Mouse (Mus musculus) ES-E14 (cell line): ENCODE measurements at regions not wholly inside any gene's neighbourhood (a gene's known extent, or its start where the extent isn't known, plus 50 kb on each side); places are given as distances from the start of the nearest gene placed in this dataset.

Experiments
- DNase-seq: peaks from one replicate; pipeline ENCODE4 v3.0.0-alpha.2; 2013; ENCODE audit warnings: low read depth, low spot score
- H3K27ac ChIP-seq: 2 replicates; pipeline ENCODE4 v1.5.1; 2012; ENCODE audit warnings: low read depth, mild to moderate bottlenecking, low read length, moderate library complexity, mixed read lengths; ENCODE audit not compliant: poor library complexity, insufficient read depth, severe bottlenecking
- H3K36me3 ChIP-seq: 2 replicates; pipeline ENCODE4 v1.6.1; 2012; ENCODE audit warnings: mild to moderate bottlenecking, low read length, moderate library complexity, mixed read lengths; ENCODE audit not compliant: control insufficient read depth, poor library complexity, insufficient read depth, severe bottlenecking
- H3K4me1 ChIP-seq, 2 experiments: fragments of 150-350 bp in 1 of 2; sonication (generic) in 1 of 2; 2 replicates each; pipeline ENCODE4 v1.6.1; 2012; ENCODE audit warnings: low read length in 2 of 2, mild to moderate bottlenecking in 1 of 2, mixed read lengths in 1 of 2; ENCODE audit not compliant: control insufficient read depth in 2 of 2, insufficient read depth in 2 of 2, poor library complexity in 1 of 2
- H3K4me3 ChIP-seq, 2 experiments: fragments of 150-350 bp in 1 of 2; sonication (generic) in 1 of 2; 2 replicates each; pipeline ENCODE4 v1.5.1; 2012; ENCODE audit warnings: low read length in 2 of 2, low read depth in 1 of 2, mild to moderate bottlenecking in 1 of 2, mixed read lengths in 1 of 2; ENCODE audit not compliant: insufficient read depth in 1 of 2, poor library complexity in 1 of 2, severe bottlenecking in 1 of 2
- H3K9ac ChIP-seq: 2 replicates; pipeline ENCODE4 v1.6.1; 2012; ENCODE audit warnings: low read depth, mild to moderate bottlenecking, low read length, mixed read lengths; ENCODE audit not compliant: poor library complexity, insufficient read depth, severe bottlenecking
- H3K9me3 ChIP-seq: fragments of 150-350 bp; sonication (generic); 2 replicates; pipeline ENCODE4 v1.6.1; 2012; ENCODE audit warnings: low read depth, mild to moderate bottlenecking, low read length; ENCODE audit not compliant: control insufficient read depth, insufficient read depth
- CHD2 ChIP-seq: IDR thresholded peaks from 2 replicates; pipeline ENCODE4 v1.6.1; 2014; ENCODE audit warnings: mild to moderate bottlenecking, low read depth, low read length, inconsistent platforms
- HCFC1 ChIP-seq: IDR thresholded peaks from 2 replicates; pipeline ENCODE4 v1.6.1; 2012; ENCODE audit warnings: low read length, inconsistent platforms, borderline replicate concordance; ENCODE audit not compliant: insufficient read depth
- MAFK ChIP-seq: IDR thresholded peaks from 2 replicates; pipeline ENCODE4 v1.6.1; 2014; ENCODE audit warnings: mild to moderate bottlenecking, low read depth, low read length, inconsistent platforms; ENCODE audit not compliant: insufficient read depth
- ZC3H11A ChIP-seq: IDR thresholded peaks from 2 replicates; pipeline ENCODE4 v1.6.1; 2012; ENCODE audit warnings: low read depth, mild to moderate bottlenecking, inconsistent platforms, low read length, borderline replicate concordance
- ZNF384 ChIP-seq: IDR thresholded peaks from 2 replicates; pipeline ENCODE4 v1.6.1; 2012; ENCODE audit warnings: low read depth, low read length, inconsistent platforms
- in situ Hi-C, 2 experiments: fragments of 600-800 bp; cut with MboI; formaldehyde crosslinking; loops; one replicate each; pipeline ENCODE4 v1.15.1; 2025; ENCODE audit warnings: low sequenced_read_pairs in 2 of 2, inconsistent platforms in 1 of 2; ENCODE audit not compliant: unreplicated experiment in 2 of 2

DNA sequence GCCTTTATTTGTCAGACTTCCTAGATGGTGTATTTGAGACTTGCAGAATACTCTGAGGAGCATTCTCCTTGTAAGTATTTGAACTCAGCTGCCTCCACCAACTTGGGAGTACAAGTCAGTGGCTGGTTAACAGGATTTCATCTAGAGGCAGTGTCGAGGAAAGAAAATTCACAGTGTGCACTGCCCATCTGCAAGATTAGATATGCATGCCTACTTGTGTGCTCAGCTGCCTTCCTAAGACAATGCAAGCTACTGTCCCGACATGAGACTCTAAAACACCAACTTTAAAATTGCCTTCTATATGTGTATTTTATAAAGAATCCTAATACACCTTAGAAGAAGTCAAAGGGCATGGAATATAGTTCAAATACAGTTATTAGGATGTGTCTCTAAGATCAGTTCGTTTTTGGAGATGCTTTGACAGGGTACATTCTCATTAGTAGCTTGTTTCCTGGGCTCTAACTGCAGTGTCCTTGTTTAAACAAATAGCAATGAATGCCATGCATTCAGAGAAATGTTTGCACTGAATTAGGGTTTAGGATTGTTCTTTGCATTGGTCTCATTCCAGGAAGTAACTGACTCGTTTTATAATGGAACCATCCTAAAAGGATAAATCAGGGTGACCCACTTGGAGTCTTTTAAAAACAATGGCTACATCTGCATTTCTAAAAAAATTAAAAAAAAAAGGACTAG lies 2687.1 kb upstream of the Gm7489 start:
- Histone ChIP-seq H3K27ac (no peak overlapping the region), H3K4me3 (no peak overlapping the region), H3K9me3 (no peaks in the 10 kb centered on the region), H3K9ac (no peak overlapping the region), H3K36me3 (no peaks in the 10 kb centered on the region), H3K4me1 (no peaks in the 10 kb centered on the region)
- in situ Hi-C loops, result no loop called here
- no peak for DNase-seq
- TF ChIP-seq ZNF384, result no peak
- TF ChIP-seq ZC3H11A, result no peak
- no peak for TF ChIP-seq MAFK
- no peak for TF ChIP-seq HCFC1
- no peak for TF ChIP-seq CHD2

- TF ChIP-seq ZC3H11A (no peak), MAFK (no peak), HCFC1 (no peak), ZNF384 (no peak), CHD2 (no peak)
- H3K4me1 ChIP-seq, result no peaks in the 10 kb centered on the region
- H3K27ac ChIP-seq, result no peak overlapping the region
- no peak overlapping the region for H3K9ac ChIP-seq
- H3K4me3 ChIP-seq, result no peak overlapping the region
- no peaks in the 10 kb centered on the region for H3K9me3 ChIP-seq
- no peak for DNase-seq
- in situ Hi-C loops, result no loop called here
- H3K36me3 ChIP-seq, result no peaks in the 10 kb centered on the region
Observed at GRCm38 (mm10) chr15:51203351-51203750, 2681.4 kb upstream of the Gm7489 start.

- H3K9me3 ChIP-seq, result no peaks in the 10 kb centered on the region
- in situ Hi-C loops, result no loop called here
- H3K4me1 ChIP-seq, result no peaks in the 10 kb centered on the region
- DNase-seq, result no peak
- H3K4me3 ChIP-seq, result no peak overlapping the region
- no peaks in the 10 kb centered on the region for H3K36me3 ChIP-seq
- no peak overlapping the region for H3K27ac ChIP-seq
- no peak overlapping the region for H3K9ac ChIP-seq
- TF ChIP-seq CHD2, result no peak
- no peak for TF ChIP-seq MAFK
- TF ChIP-seq ZNF384, result no peak
- no peak for TF ChIP-seq HCFC1
- no peak for TF ChIP-seq ZC3H11A
Observed at GRCm38 (mm10) chr15:51206050-51206449, 2678.7 kb upstream of the Gm7489 start.

DNA sequence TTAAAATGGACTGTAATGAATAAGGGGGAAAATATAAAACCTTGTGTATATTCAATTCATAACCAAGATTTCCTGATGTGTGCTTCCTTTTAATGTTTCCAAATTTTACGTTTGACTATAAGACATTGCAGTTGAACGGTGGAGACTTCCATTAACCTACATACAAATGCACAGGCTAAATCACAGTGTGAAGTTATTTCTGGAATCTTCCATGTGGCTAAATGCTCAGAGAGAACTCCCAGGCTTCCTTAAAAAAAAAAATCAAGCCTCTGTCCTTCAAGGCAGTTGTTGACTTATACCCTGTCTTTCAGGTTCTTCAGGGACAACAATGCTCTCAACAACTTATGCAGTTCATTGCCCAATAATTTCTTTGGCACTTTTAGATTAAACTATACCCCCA lies 2677.9 kb upstream of the Gm7489 start:
- in situ Hi-C loops, result no loop called here
- H3K27ac ChIP-seq, result no peak overlapping the region
- H3K4me3 ChIP-seq, result no peak overlapping the region
- no peak overlapping the region for H3K9ac ChIP-seq
- no peaks in the 10 kb centered on the region for H3K4me1 ChIP-seq
- no peaks in the 10 kb centered on the region for H3K36me3 ChIP-seq
- H3K9me3 ChIP-seq, result no peaks in the 10 kb centered on the region
- no peak for DNase-seq
- TF ChIP-seq CHD2 (no peak), ZNF384 (no peak), HCFC1 (no peak), MAFK (no peak), ZC3H11A (no peak)
